Comparison of ENCODE assay signal across 8 mouse cellular contexts in genomic region chr4:137954926-137955396, GRCm38 (mm10). TPM values are rescaled to one million over a fixed set of nuclear protein-coding genes. Genes with fewer than 3 reads are reported as not detected.
A peak's percentile ranks its signal among the peaks of the same experiment; 100 is the strongest.
DNase-seq lines count a peak whose midpoint lies in the region; ATAC-seq and TF ChIP-seq lines count a peak whose summit lies in the region.

No protein-coding gene starts in this region.

- peaks cover 6% of the 10 kb centered on the region; the same call in 1 of the 2 replicates for H3K9me3 ChIP-seq in kidney, embryonic 15.5 days (replicated peaks)
- H3K9me3 ChIP-seq in heart, embryonic 13.5 days = peaks cover 10% of the 10 kb centered on the region
- peaks cover 9% of the 10 kb centered on the region; the same call in 1 of the 2 replicates for H3K9me3 ChIP-seq in forebrain, embryonic 10.5 days

- peaks cover 81% of the 10 kb centered on the region for H3K36me3 ChIP-seq in kidney, embryonic 15.5 days
- peaks cover 88% of the 10 kb centered on the region for H3K36me3 ChIP-seq in heart, embryonic 13.5 days
- peaks cover 69% of the 10 kb centered on the region for H3K36me3 ChIP-seq in forebrain, embryonic 10.5 days (replicated peaks)

- WGBS in kidney, embryonic 15.5 days = 81% methylated on average over 8 of the region's 8 CpGs
- 37% methylated on average over 8 of the region's 8 CpGs for whole genome bisulfite sequencing in heart, embryonic 13.5 days
- WGBS in lung, adult 2 months = 39% methylated on average over 8 of the region's 8 CpGs
- 93% methylated on average over 8 of the region's 8 CpGs for WGBS in forebrain, embryonic 10.5 days

- no peak overlapping the region for H3K27ac ChIP-seq in kidney, embryonic 15.5 days
- H3K27ac ChIP-seq in heart, embryonic 13.5 days (replicated peaks) = peak overlapping the region; percentile 41; the same call in 1 of the 2 replicates
- H3K27ac ChIP-seq in forebrain, embryonic 10.5 days = no peak overlapping the region

- no peaks in the 10 kb centered on the region for H3K4me1 ChIP-seq in kidney, embryonic 15.5 days
- peaks cover 10% of the 10 kb centered on the region for H3K4me1 ChIP-seq in heart, embryonic 13.5 days
- no peaks in the 10 kb centered on the region; the same call in 1 of the 2 replicates for H3K4me1 ChIP-seq in lung, adult 2 months (ENCODE audit: control insufficient read depth, insufficient read depth, low read length)
- no peaks in the 10 kb centered on the region for H3K4me1 ChIP-seq in forebrain, embryonic 10.5 days

- H3K9ac ChIP-seq in kidney, embryonic 15.5 days = no peak overlapping the region
- no peak overlapping the region for H3K9ac ChIP-seq in heart, embryonic 13.5 days

- TF ChIP-seq POLR2A in lung, adult 2 months (IDR thresholded peaks at IDR 0.05; ENCODE audit: borderline replicate concordance, extremely low read depth, low read depth, low read length) = no peak

- peak; percentile 43 for DNase-seq in kidney, adult 11 months
- DNase-seq in NIH3T3 (ENCODE audit: low read depth) = peak; percentile 88
- DNase-seq in lung, adult 2 months = peak; percentile 56
- DNase-seq in layer of hippocampus, postnatal 25 days (ENCODE audit: extremely low spot score in 1 of 2, low spot score in 1 of 2) = no peak
- no peak for DNase-seq in forebrain, embryonic 10.5 days (ENCODE audit: extremely low spot score, low spot score)
- no peak for DNase-seq in spleen, postnatal 14 days (ENCODE audit: low spot score in 2 of 2)

- no peaks in the 10 kb centered on the region for H3K27me3 ChIP-seq in kidney, embryonic 15.5 days
- H3K27me3 ChIP-seq in heart, embryonic 13.5 days (replicated peaks) = no peaks in the 10 kb centered on the region
- H3K27me3 ChIP-seq in forebrain, embryonic 10.5 days (ENCODE audit: poor library complexity, severe bottlenecking) = no peaks in the 10 kb centered on the region

- no peak for ATAC-seq in kidney, embryonic 15.5 days (replicated peaks; ENCODE audit: low FRiP score)
- peak; percentile 61; the same call in 1 of the 2 replicates for ATAC-seq in heart, embryonic 13.5 days (ENCODE audit: extremely low read depth, insufficient number of reproducible peaks, low FRiP score, low TSS enrichment)

- peak; percentile 25; the same call in 1 of the 2 replicates for TF ChIP-seq CTCF in lung, adult 2 months (IDR thresholded peaks at IDR 0.05; ENCODE audit: insufficient read depth, low read length)

- no peak overlapping the region for H3K4me2 ChIP-seq in kidney, embryonic 15.5 days
- no peak overlapping the region for H3K4me2 ChIP-seq in heart, embryonic 13.5 days

- no peak overlapping the region for H3K4me3 ChIP-seq in kidney, embryonic 15.5 days (replicated peaks)
- H3K4me3 ChIP-seq in heart, embryonic 13.5 days = no peak overlapping the region
- no peak overlapping the region for H3K4me3 ChIP-seq in lung, adult 2 months (replicated peaks; ENCODE audit: extremely low read depth, low read depth, low read length)
- no peak overlapping the region for H3K4me3 ChIP-seq in forebrain, embryonic 10.5 days

RNA-seq across cellular contexts. Expression of gene Eif4g3, which starts 37.9 kb away (rescaled TPM):
- 38.6 and 40.0 TPM in 2 replicates for polyA plus RNA-seq in kidney, embryonic 15.5 days (2015; fragmentation: Nextera tagmentation; extraction: Ambion mirVana)
- 19.9 and 22.2 TPM in 2 replicates for polyA plus RNA-seq in heart, embryonic 13.5 days (2015; fragmentation: Nextera tagmentation; extraction: Ambion mirVana)
- polyA plus RNA-seq in lung, adult 2 months (2012; rRNA removed) = 69.8 and 79.4 TPM in 2 replicates
- 100 to 1,000 TPM; 135 to 160 TPM for total RNA-seq in layer of hippocampus, postnatal 25 days (2021)
- polyA plus RNA-seq in forebrain, embryonic 10.5 days (2016; fragmentation: Nextera tagmentation; extraction: Ambion mirVana) = 36.5 and 37.2 TPM in 2 replicates

Comparison
In these comparisons a context has a peak if more than half of its experiments do, and no peak if none do; other contexts are left out.
1. DNase-seq: peak in kidney, adult 11 months (single experiment), NIH3T3 (single experiment) and lung, adult 2 months (single experiment); none in layer of hippocampus, postnatal 25 days (0 of 2), forebrain, embryonic 10.5 days (single experiment) and spleen, postnatal 14 days (0 of 2).